Mouse (Mus musculus) heart, embryonic 11.5 days (tissue): ENCODE measurements at regions not wholly inside any gene's neighbourhood (a gene's known extent, or its start where the extent isn't known, plus 50 kb on each side); places are given as distances from the start of the nearest gene placed in this dataset.

ENCODE experiments used
- ATAC-seq: fragments of 200-750 bp; cut with Nextera tagmentation; replicated peaks from 2 replicates; pipeline ENCODE4 v1.8.0; 2017; ENCODE audit warnings: moderate library complexity; ENCODE audit not compliant: insufficient number of reproducible peaks, low FRiP score, low TSS enrichment
- H3K27ac ChIP-seq: fragments of 300-500 bp; sonication (generic); 2 replicates; pipeline ENCODE4 v1.5.1; 2014; ENCODE audit warnings: mild to moderate bottlenecking, low read depth, low read length
- H3K27me3 ChIP-seq: fragments of 300-500 bp; sonication (generic); 2 replicates; pipeline ENCODE4 v1.6.1; 2014; ENCODE audit warnings: mild to moderate bottlenecking, low read length, mixed read lengths; ENCODE audit not compliant: control insufficient read depth, insufficient read depth
- H3K36me3 ChIP-seq: fragments of 300-500 bp; sonication (generic); 2 replicates; pipeline ENCODE4 v1.6.1; 2014; ENCODE audit warnings: mild to moderate bottlenecking, low read length, moderate library complexity, mixed read lengths; ENCODE audit not compliant: control insufficient read depth, insufficient read depth
- H3K4me1 ChIP-seq: fragments of 300-500 bp; sonication (generic); 2 replicates; pipeline ENCODE4 v1.6.1; 2014; ENCODE audit warnings: low read length; ENCODE audit not compliant: control insufficient read depth, insufficient read depth
- H3K4me2 ChIP-seq: fragments of 300-500 bp; sonication (generic); 2 replicates; pipeline ENCODE4 v1.6.1; 2014; ENCODE audit warnings: mild to moderate bottlenecking, moderate library complexity
- H3K4me3 ChIP-seq: fragments of 300-500 bp; sonication (generic); 2 replicates; pipeline ENCODE4 v1.5.1; 2014; ENCODE audit warnings: low read depth, low read length
- H3K9ac ChIP-seq: fragments of 300-500 bp; sonication (generic); 2 replicates; pipeline ENCODE4 v1.6.1; 2014; ENCODE audit warnings: mild to moderate bottlenecking, low read depth, low read length, moderate library complexity
- H3K9me3 ChIP-seq: fragments of 300-500 bp; sonication (generic); replicated peaks from 2 replicates; pipeline ENCODE4 v1.6.1; 2016; ENCODE audit warnings: low read length; ENCODE audit not compliant: control insufficient read depth

- no peaks in the 10 kb centered on the region for H3K4me1 ChIP-seq
- no peaks in the 10 kb centered on the region for H3K27me3 ChIP-seq
- H3K9me3 ChIP-seq = no peaks in the 10 kb centered on the region
- H3K4me3 ChIP-seq = no peak overlapping the region
- H3K9ac ChIP-seq = no peak overlapping the region
- no peak for ATAC-seq
- no peaks in the 10 kb centered on the region for H3K36me3 ChIP-seq
- H3K4me2 ChIP-seq = no peak overlapping the region
- H3K27ac ChIP-seq = no peak overlapping the region
Observed at GRCm38 (mm10) chr8:59334990-59335389, 422.6 kb upstream of the Galntl6 start.
